Mouse (Mus musculus): ENCODE data around the gene Srgap1.

Gene Srgap1

GRCm38 (mm10) chr10:121877906-121878305 is 169.2 kb downstream of the Srgap1 start:
- DNase-seq (ENCODE audit: low spot score), result no peak

- DNase-seq (ENCODE audit: low spot score), result no peak
Observed at GRCm38 (mm10) chr10:121873063-121873489, 174.0 kb downstream of the Srgap1 start.

- no peak for DNase-seq (ENCODE audit: low spot score)
Observed at GRCm38 (mm10) chr10:121869941-121870340, 177.2 kb downstream of the Srgap1 start.

- DNase-seq (ENCODE audit: low spot score), result no peak
Observed at GRCm38 (mm10) chr10:121868255-121868654, 178.9 kb downstream of the Srgap1 start.

- no peak for DNase-seq (ENCODE audit: low spot score)
Observed at GRCm38 (mm10) chr10:121865503-121866239, 181.4 kb downstream of the Srgap1 start.

GRCm38 (mm10) chr10:121860924-121861323 is 186.2 kb downstream of the Srgap1 start:
- DNase-seq (ENCODE audit: low spot score), result no peak

- DNase-seq (ENCODE audit: low spot score), result no peak
Observed at GRCm38 (mm10) chr10:121859803-121860571, 187.1 kb downstream of the Srgap1 start.

- DNase-seq (ENCODE audit: low spot score), result no peak
Observed at GRCm38 (mm10) chr10:121858911-121859310, 188.2 kb downstream of the Srgap1 start.

GRCm38 (mm10) chr10:121858086-121858485 is 189.0 kb downstream of the Srgap1 start:
- DNase-seq (ENCODE audit: low spot score), result no peak

GRCm38 (mm10) chr10:121855863-121856446 is 191.2 kb downstream of the Srgap1 start:
- no peak for DNase-seq (ENCODE audit: low spot score)

- DNase-seq (ENCODE audit: low spot score), result no peak
Observed at GRCm38 (mm10) chr10:121853385-121853808, 193.7 kb downstream of the Srgap1 start.

GRCm38 (mm10) chr10:121849496-121849895 is 197.6 kb downstream of the Srgap1 start:
- no peak for DNase-seq (ENCODE audit: low spot score)

- no peak for DNase-seq (ENCODE audit: low spot score)
Observed at GRCm38 (mm10) chr10:121845677-121846076, 201.4 kb downstream of the Srgap1 start.

GRCm38 (mm10) chr10:121837166-121837898 is 209.8 kb downstream of the Srgap1 start:
- no peak for DNase-seq (ENCODE audit: low spot score)

GRCm38 (mm10) chr10:121836507-121837165 is 210.5 kb downstream of the Srgap1 start:
- peak; percentile 22 for DNase-seq (ENCODE audit: low spot score)

GRCm38 (mm10) chr10:121833443-121833842 is 213.7 kb downstream of the Srgap1 start:
- DNase-seq (ENCODE audit: low spot score), result no peak

GRCm38 (mm10) chr10:121830335-121831307 is 216.5 kb downstream of the Srgap1 start:
- no peak for DNase-seq (ENCODE audit: low spot score)

- no peak for DNase-seq (ENCODE audit: low spot score)
Observed at GRCm38 (mm10) chr10:121829800-121830303, 217.3 kb downstream of the Srgap1 start.

- no peak for DNase-seq (ENCODE audit: low spot score)
Observed at GRCm38 (mm10) chr10:121829034-121829433, 218.1 kb downstream of the Srgap1 start.

- no peak for DNase-seq (ENCODE audit: low spot score)
Observed at GRCm38 (mm10) chr10:121822674-121823073, 224.4 kb downstream of the Srgap1 start.
